Mouse (Mus musculus) gastrocnemius, postnatal 14 days (tissue): Measurements from ENCODE around the gene Agt. TPM values are rescaled to one million over a fixed set of nuclear protein-coding genes. Genes with fewer than 3 reads are reported as not detected.

ENCODE experiments used
- DNase-seq: peaks from one replicate; pipeline ENCODE4 v3.0.0; 2021; ENCODE audit warnings: mixed read lengths
- intact Hi-C: fragments of 180-260 bp; cut with DNase I; formaldehyde crosslinking; loops from one replicate; pipeline ENCODE4 v1.15.1; 2025; ENCODE audit warnings: low total_unique reads
- long read RNA-seq, 2 experiments: library from polyadenylated mRNA; stranded (forward); transcript quantifications; one replicate each; pipeline ENCODE4 v2.0.0; 2021
- total RNA-seq, 2 experiments: library from RNA; stranded (reverse); gene quantifications; 2 replicates each; pipeline ENCODE4 v1.2.3; 2021

The Agt gene
- total RNA-seq: 10 to 100 TPM; 11.4 to 12.3 TPM
- long read RNA-seq, experiment 1, transcript Agt-201 (5 exons, 1,891 nt): major isoform, 12 of 13 reads
- long read RNA-seq, experiment 1, partial matches to known transcripts: 0 of 13 reads
- long read RNA-seq, experiment 1, other reads (novel, unspliced or antisense): 1 of 13 reads
- long read RNA-seq, experiment 2, transcript Agt-201 (5 exons, 1,891 nt): major isoform, 17 of 21 reads
- long read RNA-seq, experiment 2, partial matches to known transcripts: 3 of 21 reads
- long read RNA-seq, experiment 2, other reads (novel, unspliced or antisense): 1 of 21 reads

DNA sequence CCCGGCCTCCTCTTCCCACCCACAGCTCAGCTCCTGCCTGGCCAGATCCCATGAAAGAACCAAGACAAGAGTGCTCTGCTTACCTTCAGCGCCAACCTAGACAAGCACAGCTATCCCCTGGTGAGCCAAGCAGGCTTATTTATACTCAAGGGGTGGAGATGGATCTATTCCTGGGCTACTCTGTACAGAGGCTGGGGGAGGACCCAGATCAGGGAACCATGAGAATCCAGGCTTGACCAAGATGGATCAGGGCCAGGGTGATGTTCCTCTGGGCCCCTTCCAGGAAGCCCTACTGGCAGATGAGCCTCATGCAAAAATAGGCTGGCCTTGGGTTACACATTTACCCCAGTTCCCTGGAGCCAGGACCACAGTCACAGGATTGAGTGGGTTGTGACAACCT is at the start of gene Agt:
Gene Agt, minus strand, starts transcription at position 114 of the 400 bp plus-strand sequence.
- peak; percentile 72 for DNase-seq
- intact Hi-C loops: no loop called here

- DNase-seq: no peak
- intact Hi-C loops: no loop called here
Measured at GRCm38 (mm10) chr8:124618252-124618651, 48.7 kb upstream of the Agt start.

GRCm38 (mm10) chr8:124617266-124617869 is 47.9 kb upstream of the Agt start:
- intact Hi-C loops: loop anchor here (2.0 kb wide), 1 partner anchor 57 kb away; no protein-coding TSS in a partner anchor
- DNase-seq: peak; percentile 69

- intact Hi-C loops: no loop called here
Measured at GRCm38 (mm10) chr8:124614325-124614724, 44.8 kb upstream of the Agt start.

GRCm38 (mm10) chr8:124608972-124609353 is 39.5 kb upstream of the Agt start:
- intact Hi-C loops: no loop called here

More at GRCm38 (mm10) chr8:124614325-124614724, 44.8 kb upstream of the Agt start:
- DNase-seq: no peak

GRCm38 (mm10) chr8:124608239-124608971 is 38.9 kb upstream of the Agt start:
- intact Hi-C loops: no loop called here
- DNase-seq: no peak

More at GRCm38 (mm10) chr8:124608972-124609353, 39.5 kb upstream of the Agt start:
- DNase-seq: no peak

- intact Hi-C loops: no loop called here
- no peak for DNase-seq
Measured at GRCm38 (mm10) chr8:124604066-124604465, 34.6 kb upstream of the Agt start.

GRCm38 (mm10) chr8:124589393-124589792 is 19.9 kb upstream of the Agt start:
- no peak for DNase-seq

DNA sequence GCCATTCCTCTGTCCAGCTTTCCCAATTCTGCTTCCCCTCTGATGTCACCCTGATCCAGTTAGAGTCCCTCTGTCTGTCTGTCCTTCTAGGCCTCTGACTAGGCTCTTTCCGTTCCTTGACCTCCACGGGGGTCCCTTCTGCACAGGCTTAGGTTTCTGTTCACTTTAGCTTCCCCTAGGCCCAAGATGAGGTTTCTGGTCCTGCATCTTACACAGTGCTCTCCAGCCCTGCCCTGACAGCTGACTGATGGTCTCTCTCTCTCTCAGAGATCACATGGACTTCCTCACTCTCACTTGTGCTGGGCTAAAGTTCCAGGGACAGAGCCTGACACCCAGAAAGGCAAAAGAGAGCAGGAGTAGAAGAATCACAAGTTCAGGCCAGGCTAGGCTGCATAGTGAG is 17.1 kb upstream of the Agt start:
- DNase-seq: no peak
- intact Hi-C loops: no loop called here

More at GRCm38 (mm10) chr8:124589393-124589792, 19.9 kb upstream of the Agt start:
- intact Hi-C loops: no loop called here

GRCm38 (mm10) chr8:124585718-124586425 is 16.4 kb upstream of the Agt start:
- DNase-seq: peak; percentile 26

DNA sequence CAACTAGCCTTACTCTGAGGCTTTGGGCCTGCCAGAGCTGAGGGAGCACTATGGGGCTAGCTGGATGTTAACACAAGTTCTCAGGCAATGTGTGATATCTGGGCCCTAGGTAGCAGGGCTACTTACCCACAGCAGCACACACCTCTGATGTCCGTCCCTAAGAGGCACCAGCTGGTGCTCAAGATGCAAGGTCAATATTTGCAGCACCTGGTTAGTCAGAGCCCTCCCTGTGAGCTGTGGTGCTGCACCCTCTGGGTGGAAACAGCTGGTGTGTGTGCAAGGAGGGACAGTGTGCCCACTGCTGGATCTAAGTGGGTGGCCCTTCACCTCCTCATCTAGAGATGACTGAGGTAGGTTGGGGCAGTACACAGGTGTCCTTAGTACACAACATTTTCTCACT is 7.2 kb upstream of the Agt start:
- intact Hi-C loops: no loop called here
- no peak for DNase-seq

More at GRCm38 (mm10) chr8:124585718-124586425, 16.4 kb upstream of the Agt start:
- intact Hi-C loops: no loop called here

DNA sequence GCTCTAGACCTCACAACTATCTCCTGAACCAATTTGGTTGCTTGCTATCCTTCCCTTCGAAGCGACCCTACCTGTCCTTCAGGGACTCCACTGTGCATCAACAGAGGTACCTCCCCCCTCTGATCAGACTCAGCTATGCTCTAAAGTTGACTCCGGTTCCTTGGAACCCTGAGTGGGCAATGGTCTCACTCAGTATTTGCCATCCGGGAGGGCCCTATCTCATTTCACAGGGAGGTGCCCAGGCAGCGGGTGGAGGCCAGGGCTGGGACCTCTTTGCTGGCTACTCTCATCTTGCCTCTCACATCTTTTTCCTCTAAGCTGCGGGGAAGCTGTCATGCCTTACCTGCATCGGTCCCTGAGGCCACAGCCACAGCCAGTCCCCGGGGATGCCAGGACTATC is 6.3 kb upstream of the Agt start, which contains the start of gene Capn9:
Gene Capn9, plus strand, starts transcription at position 301 of the 400 bp plus-strand sequence.
- intact Hi-C loops: no loop called here
- DNase-seq: no peak

DNA sequence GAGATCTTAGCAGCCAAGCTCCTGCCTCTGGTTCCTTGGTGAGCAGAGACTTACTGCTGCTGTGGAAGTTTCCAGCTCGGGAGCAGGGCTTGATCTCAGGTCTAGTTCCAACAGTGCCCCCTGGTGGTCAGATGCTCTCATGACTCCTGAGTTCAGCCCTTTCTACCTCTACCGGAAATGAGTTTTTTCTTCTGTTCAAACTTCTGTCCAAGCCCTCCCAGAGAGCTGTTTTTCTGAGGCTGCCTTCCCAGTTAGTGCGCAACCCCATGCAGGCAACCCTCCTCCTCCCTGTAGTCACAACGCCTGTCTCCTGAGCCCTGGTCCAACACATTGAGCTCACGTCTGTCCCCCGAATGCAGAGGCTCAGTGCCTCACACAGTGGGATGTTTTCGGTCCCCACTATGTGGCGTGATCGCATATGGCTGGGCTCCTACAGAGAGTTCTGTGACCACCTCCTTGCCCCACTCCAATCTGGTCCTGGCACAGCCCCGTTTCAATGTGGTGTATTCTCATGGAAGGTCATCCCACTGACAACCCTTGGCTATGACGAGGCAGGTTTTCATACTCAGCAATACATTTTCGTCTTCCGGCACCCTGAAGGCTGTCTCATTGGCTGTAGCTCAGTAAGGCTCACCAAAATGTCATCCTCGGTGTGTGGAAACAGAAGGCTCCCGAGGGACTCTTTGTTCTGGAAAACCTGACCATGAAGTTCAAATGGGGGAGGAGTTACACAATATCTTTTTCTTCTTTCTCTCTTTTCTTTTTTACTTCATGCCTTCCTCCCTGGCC is 4.2 kb upstream of the Agt start:
- DNase-seq: peak; percentile 89
- intact Hi-C loops: loop anchor here (5.0 kb wide), 2 partner anchors 56 to 176 kb away; no protein-coding TSS in a partner anchor

GRCm38 (mm10) chr8:124572430-124572775 is 2.9 kb upstream of the Agt start:
- intact Hi-C loops: loop anchor here (5.0 kb wide), 2 partner anchors 55 to 175 kb away; no protein-coding TSS in a partner anchor
- no peak for DNase-seq

DNA sequence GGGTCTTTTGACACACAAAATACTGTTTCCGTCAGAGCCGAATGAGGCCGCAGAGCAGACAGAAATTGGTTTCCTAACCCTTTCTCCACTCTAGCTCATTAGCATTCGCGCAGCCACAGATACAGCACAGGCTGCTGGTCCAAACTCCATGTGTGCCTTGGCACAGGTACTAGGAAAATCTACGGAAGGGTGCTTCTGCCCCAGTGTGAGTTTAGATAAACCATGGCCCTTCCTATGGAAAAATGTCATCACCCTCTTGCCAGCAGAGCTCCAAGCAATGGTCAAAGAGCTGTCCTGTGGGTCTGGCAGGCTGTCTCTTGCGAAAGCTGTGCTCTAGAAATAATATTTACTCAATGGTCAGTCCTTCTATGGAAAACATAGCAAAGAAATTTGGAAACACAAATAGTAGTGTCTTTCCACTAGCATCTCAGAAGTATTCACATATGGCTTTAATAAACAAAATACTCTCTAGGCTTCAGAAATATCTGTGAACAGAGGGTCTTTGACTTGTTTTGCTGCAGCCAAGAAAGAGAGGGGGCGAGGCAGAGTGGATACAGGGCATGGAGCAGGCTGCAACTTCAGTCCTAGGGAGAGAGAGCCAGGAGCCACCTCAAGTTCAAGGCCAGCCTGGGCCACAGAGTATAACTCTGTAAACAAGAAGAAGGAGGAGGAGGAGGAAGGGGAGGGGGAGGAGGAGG is 2.4 kb upstream of the Agt start:
- intact Hi-C loops: loop anchor here (5.0 kb wide), 2 partner anchors 55 to 175 kb away; no protein-coding TSS in a partner anchor
- no peak for DNase-seq

DNA sequence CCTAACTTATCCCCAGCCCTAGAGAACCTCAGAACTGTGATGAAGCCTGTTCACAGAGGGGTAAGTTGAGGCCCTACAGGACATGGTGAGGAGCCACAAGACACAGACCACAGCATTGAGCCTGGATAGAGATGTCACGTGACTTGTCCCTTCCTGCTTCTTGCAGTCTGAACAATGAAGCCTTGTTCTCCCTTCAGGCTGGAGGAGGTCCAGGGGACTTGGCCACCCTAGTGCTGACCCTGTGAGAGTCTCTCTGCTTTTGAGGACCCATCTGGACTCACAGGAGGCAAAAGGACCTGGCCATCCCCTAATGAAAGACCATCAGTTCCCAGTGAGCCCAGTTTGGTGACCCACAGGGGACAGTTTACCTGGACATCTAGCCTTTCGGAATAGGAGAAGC is 406 bp downstream of the Agt start:
- no peak for DNase-seq
- intact Hi-C loops: no loop called here

DNA sequence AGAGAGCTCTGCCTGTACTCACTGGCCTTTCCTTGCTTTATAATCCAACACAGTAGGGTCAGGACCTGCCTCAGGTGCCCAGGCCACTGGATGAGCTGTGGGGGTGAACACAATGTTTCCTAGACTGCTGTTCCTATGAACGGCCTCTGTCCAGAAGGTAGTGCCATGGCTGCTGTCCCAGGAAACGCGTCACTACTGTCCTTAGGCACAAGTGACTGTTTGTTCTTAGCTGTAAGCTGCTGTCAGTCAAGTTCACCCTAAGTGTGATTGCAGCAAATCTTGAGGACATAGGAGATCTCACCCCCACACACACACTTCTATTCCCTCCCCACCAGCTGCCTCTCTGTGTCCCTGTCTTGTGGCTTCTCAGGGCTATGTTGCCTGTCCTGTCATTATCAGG is 1.9 kb downstream of the Agt start:
- intact Hi-C loops: no loop called here
- no peak for DNase-seq

- intact Hi-C loops: no loop called here
- no peak for DNase-seq
Measured at GRCm38 (mm10) chr8:124567126-124567525, 2.4 kb downstream of the Agt start.
